Mouse (Mus musculus): Measurements from ENCODE around the gene Wap.

The Wap gene

GRCm38 (mm10) chr11:6596205-6596604 lies 42.2 kb downstream of the Wap start:
- no peak for DNase-seq

- no peak for DNase-seq
Measured at GRCm38 (mm10) chr11:6595339-6595738, 43.1 kb downstream of the Wap start.

GRCm38 (mm10) chr11:6594845-6595244 lies 43.6 kb downstream of the Wap start:
- DNase-seq, result no peak

GRCm38 (mm10) chr11:6593406-6593805 lies 45.0 kb downstream of the Wap start:
- no peak for DNase-seq

- no peak for DNase-seq
Measured at GRCm38 (mm10) chr11:6590933-6591675, 47.3 kb downstream of the Wap start.

- DNase-seq, result no peak
Measured at GRCm38 (mm10) chr11:6589838-6590237, 48.6 kb downstream of the Wap start.

- no peak for DNase-seq
Measured at GRCm38 (mm10) chr11:6588295-6588694, 50.1 kb downstream of the Wap start.

GRCm38 (mm10) chr11:6587249-6587940 lies 51.0 kb downstream of the Wap start:
- no peak for DNase-seq

GRCm38 (mm10) chr11:6586660-6587059 lies 51.8 kb downstream of the Wap start:
- no peak for DNase-seq

- DNase-seq, result no peak
Measured at GRCm38 (mm10) chr11:6585748-6586147, 52.7 kb downstream of the Wap start.

Measured in kidney, postnatal 14 days (tissue).